Mouse (Mus musculus) sigmoid colon, adult 10 weeks (tissue): ENCODE results near the gene BC029722. TPM values are rescaled to one million over a fixed set of nuclear protein-coding genes. Genes with fewer than 3 reads are reported as not detected.

Experiments
- polyA plus RNA-seq: library from polyadenylated mRNA; stranded (reverse); fragments of 350-450 nt; fragmentation: Illumina TruSeq; extraction: RNeasy Lipid Tissue Mini Kit (QIAGEN cat#74804); gene quantifications from one replicate; pipeline ENCODE4 v1.2.3, GENCODE M21; 2014; ENCODE audit warnings: low read depth, low replicate concordance

The BC029722 gene
- polyA plus RNA-seq: 9.9 TPM

GRCm38 (mm10) chr2:155819392-155819448 is at the start of gene BC029722:
BC029722 (minus strand) TSS chr2:155819426.

GRCm38 (mm10) chr2:155834732-155835131 is 15.5 kb upstream of the BC029722 start, which contains the start of gene Fam83c:
Fam83c (minus strand) TSS chr2:155834854.

GRCm38 (mm10) chr2:155826630-155827424 is 7.6 kb upstream of the BC029722 start, which contains the start of gene Eif6:
Eif6 (minus strand) TSS chr2:155826925.

GRCm38 (mm10) chr2:155774927-155775684 is 44.1 kb downstream of the BC029722 start, which contains the start of gene Mmp24:
Mmp24 (plus strand) TSS chr2:155775342.

Other genes starting within 250 kb of the BC029722 start
- 13.5 TPM for gene Gss, start 226.6 kb downstream of the BC029722 start, polyA plus RNA-seq
- gene Myh7b, start 208.2 kb downstream of the BC029722 start, polyA plus RNA-seq: not detected
- 97.7 TPM for gene Trpc4ap, start 127.0 kb downstream of the BC029722 start, polyA plus RNA-seq
- 18.2 TPM for gene Edem2, start 90.0 kb downstream of the BC029722 start, polyA plus RNA-seq
- not detected for gene Gm17581, start 83.6 kb downstream of the BC029722 start, polyA plus RNA-seq
- 8.5 TPM for gene Procr, start 68.3 kb downstream of the BC029722 start, polyA plus RNA-seq
- gene Mmp24, start 44.1 kb downstream of the BC029722 start, polyA plus RNA-seq: not detected
- gene Eif6, start 7.5 kb upstream of the BC029722 start, polyA plus RNA-seq: 19.9 TPM
- gene Fam83c, start 15.4 kb upstream of the BC029722 start, polyA plus RNA-seq: 5.2 TPM
- 40.9 TPM for gene Uqcc1, start 110.9 kb upstream of the BC029722 start, polyA plus RNA-seq
- not detected for gene Gm15557, start 121.3 kb upstream of the BC029722 start, polyA plus RNA-seq
- gene Gdf5, start 125.9 kb upstream of the BC029722 start, polyA plus RNA-seq: not detected
- 1.5 TPM for gene Cep250, start 137.0 kb upstream of the BC029722 start, polyA plus RNA-seq
- gene 6430550D23Rik, start 188.6 kb upstream of the BC029722 start, polyA plus RNA-seq: 2.8 TPM
- gene Ergic3, start 188.6 kb upstream of the BC029722 start, polyA plus RNA-seq: 13.5 TPM
- gene Fer1l4, start 233.5 kb upstream of the BC029722 start, polyA plus RNA-seq: not detected
- not detected for gene Spag4, start 245.7 kb upstream of the BC029722 start, polyA plus RNA-seq